Mouse (Mus musculus): ENCODE data around the gene Tnk1.

Tnk1 gene

DNA sequence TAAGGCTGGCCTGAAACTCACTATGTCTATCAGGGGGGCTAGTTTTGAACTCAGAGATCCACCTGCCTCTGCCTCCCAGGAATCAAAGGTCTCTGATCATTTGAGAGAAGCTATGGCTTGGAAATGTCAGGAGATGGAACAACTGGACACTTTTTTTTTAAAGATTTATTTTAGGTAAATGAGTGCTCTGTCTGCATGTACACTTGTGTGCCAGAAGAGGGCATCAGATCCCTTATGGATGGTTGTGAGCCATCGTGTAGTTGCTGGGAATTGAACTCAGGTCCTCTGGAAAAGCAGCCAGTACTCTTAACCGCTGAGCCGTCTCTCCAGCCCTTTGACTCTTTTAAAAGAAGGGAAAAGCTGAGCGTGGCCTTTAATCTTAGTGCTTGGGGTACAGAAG lies 52.2 kb downstream of the Tnk1 start:
- in situ Hi-C loops (cut with MboI; ENCODE audit: low sequenced_read_pairs), result no loop called here

DNA sequence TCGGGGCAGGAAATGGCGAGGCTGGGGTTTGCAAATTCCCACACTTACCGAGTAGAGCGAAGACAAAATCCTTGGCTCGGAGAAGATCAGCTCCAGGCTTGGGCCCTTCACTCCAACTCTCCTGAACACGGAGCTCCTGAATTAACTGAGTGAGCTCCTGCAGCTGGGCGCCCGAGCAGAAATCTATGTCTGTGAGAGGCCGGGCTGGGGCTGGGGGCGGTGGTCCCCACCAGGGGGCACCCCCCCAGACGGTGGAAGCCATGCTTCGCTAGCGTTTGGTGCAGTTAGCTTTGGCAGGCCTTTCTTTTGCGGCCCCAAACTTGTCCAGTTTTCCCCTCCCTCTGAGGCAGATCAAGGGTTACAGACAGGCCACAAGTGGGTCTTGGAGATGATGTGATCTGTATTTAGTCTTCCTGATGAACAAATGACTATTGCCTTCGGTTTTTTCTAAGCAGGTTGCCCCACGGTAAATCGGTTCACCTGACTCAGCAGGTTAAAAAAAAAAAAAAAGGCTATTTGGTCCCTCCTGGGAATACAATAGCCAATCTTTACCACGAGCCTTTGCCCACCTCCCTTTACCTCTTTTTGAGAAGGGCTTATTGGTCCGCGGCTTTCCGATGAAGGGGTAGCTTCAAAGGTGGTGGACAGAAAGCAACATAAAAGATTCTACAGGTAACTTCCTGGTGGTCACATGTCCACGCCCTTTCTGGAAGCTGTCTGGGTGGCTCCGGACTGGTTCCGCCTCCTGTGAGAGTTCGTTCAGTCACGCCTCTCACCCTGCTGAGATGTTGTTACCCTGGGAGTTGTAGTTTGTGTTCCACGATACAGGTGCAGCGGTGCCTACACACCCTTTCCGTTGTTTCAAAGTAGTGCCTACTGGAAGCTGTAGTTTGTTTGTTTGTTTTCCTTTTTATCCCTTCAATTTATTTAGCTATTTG lies 53.3 kb downstream of the Tnk1 start, which contains the start of gene Tmem102:
TSS of gene Tmem102 (minus strand) at position 653 of the 938 bp plus-strand sequence.
- in situ Hi-C loops (cut with MboI; ENCODE audit: low sequenced_read_pairs), result no loop called here

DNA sequence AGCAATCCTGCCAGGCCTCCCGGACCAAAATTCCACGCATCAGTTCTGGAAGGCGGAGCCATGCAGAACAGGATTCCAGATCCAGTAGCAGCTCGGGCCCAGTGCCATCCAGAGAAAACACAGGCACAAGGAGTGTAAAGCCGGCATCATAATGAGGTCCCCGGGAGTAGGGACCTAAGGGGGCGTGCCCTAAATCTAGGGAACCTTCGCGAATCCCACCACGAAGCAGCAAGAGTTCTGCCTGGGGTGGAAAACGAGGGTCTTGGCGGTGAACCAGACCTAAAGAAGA lies 53.9 kb downstream of the Tnk1 start:
- in situ Hi-C loops (cut with MboI; ENCODE audit: low sequenced_read_pairs), result no loop called here

DNA sequence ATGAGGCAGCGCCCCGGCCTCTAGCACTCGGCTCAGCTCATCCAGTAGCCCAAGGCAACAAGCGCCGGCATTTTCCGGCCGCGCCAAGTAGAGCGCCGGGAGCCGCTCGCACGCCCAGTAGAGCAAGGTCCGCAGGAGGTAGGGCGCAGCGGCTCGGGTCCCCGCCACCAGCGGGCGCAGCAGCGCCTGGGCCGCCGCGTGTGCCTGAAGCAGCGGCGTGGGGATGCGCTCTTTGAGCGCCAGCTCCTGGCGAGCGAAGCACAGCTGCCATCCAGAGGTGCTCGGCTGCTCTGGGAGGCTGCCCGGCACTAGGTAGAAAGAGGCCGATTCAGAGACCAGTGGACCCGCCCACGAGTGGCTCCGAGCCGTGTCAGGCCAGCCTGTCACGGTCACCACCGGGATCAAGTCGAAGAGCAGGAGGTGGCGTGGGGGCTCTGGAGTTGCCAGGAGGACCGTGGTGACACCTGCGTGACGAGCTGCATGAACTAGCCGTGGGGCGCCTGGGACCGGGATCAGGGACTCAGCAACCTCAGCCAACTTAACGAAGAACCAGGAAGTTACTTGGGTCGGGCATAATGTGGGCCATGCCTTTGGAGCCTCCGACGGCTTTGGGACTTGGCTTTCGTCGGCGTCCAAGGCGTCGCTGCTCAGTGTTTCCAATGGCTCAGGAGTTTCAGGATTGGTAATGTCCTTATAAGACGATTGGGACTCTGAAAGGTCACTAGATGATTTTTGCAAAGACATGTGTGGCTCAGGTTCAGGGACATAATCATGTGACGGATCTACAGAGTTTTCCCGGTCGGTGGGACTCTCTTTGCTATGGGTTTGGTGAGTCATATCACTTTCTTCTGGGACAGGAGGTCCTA lies 54.5 kb downstream of the Tnk1 start:
- in situ Hi-C loops (cut with MboI; ENCODE audit: low sequenced_read_pairs), result no loop called here

DNA sequence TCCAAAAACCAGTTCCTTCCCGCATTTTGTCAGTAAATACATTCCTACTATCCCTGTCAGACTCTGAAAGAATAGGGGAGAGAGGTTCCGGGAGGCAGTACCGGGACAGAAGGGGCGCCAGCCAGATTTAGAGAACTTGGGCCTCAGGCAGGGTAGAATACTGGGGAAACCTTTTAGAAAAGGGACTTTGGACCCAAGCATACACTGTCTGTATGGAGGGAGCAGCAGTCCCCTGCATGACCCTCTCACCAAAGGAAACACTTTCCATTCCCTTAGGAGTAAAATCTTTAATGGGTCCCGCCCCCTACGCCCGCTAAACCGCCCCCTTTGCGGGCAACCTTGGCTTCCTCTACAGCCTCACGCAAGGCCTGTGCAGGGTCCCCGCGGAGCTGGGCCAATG lies 55.2 kb downstream of the Tnk1 start:
- in situ Hi-C loops (cut with MboI; ENCODE audit: low sequenced_read_pairs), result no loop called here

DNA sequence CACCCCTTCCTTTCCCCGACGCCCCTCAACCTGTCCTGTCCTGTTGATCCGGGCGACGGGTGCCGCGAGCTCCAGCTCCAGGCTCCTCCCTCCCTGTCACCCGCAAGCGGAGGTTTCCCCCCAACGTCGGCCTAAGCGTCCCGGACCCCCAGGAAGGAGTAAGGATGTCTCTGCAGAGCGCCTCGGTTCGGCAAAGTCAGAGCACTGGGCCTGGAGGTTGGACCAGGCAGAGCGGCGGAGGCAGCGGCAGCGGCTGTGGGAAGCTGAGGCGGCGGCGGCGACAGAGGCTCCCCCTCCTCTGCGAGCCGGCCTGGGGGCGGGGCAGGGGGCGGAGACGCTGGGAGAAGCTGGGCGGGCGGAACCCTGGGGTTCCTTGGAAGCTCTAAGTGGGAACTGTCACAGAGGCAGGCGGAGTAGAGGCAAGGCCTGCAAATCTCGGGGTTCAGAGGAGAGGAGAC lies 55.9 kb downstream of the Tnk1 start:
- in situ Hi-C loops (cut with MboI; ENCODE audit: low sequenced_read_pairs), result no loop called here

DNA sequence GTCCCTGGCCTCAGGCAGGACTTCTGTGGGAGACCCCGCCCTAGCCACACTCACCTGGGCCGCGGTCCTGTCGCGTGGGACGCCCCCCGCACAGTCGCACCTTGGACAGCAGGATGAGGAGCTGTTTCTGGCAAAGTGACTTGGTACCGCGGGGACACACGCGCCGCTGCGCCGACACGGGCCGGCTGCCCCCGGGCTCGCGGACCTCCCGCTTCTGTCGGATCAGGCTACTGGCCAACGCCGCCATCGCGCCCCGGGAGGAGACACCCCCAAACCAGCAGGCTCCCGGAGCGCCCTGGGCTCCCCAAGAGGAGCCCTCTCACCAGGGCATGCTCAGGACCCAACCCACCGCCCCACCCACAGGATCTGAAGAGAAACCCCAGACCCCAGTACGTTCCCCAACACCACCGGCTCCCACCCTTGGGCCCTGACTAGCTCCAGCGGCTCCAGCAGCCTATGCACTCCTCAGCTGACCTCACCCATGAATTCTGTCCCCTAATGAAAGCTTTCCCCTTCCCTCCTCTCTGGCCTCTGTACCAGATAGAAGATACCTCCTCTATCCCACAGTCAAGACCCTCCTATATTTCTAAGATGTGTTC lies 57.1 kb downstream of the Tnk1 start, which contains the start of gene Fgf11:
TSS of gene Fgf11 (minus strand) at position 479 of the 599 bp plus-strand sequence.
- in situ Hi-C loops (cut with MboI; ENCODE audit: low sequenced_read_pairs), result no loop called here

All from CH12F3 (cell line).